Mouse (Mus musculus) thymus, postnatal 36 days (tissue): ENCODE measurements around the gene Odf2l.

ENCODE experiments used
- DNase-seq, 2 experiments: peaks; one replicate each; pipeline ENCODE4 v3.0.0; 2022; ENCODE audit warnings: mixed read lengths in 2 of 2

Odf2l gene

GRCm38 (mm10) chr3:145118254-145119001 lies at the start of gene Odf2l:
Odf2l (plus strand) TSS chr3:145118588.
- peak; percentile 97 to 98 for DNase-seq

GRCm38 (mm10) chr3:145068964-145069363 lies 49.4 kb upstream of the Odf2l start:
- no peak for DNase-seq

GRCm38 (mm10) chr3:145072339-145072738 lies 46.0 kb upstream of the Odf2l start:
- no peak for DNase-seq

GRCm38 (mm10) chr3:145078405-145078804 lies 40.0 kb upstream of the Odf2l start:
- no peak for DNase-seq

- no peak for DNase-seq
Observed at GRCm38 (mm10) chr3:145080904-145081303, 37.5 kb upstream of the Odf2l start.

- no peak for DNase-seq
Observed at GRCm38 (mm10) chr3:145083081-145083480, 35.3 kb upstream of the Odf2l start.

- DNase-seq, result no peak
Observed at GRCm38 (mm10) chr3:145086180-145086579, 32.2 kb upstream of the Odf2l start.

- no peak for DNase-seq
Observed at GRCm38 (mm10) chr3:145087857-145088598, 30.4 kb upstream of the Odf2l start.

GRCm38 (mm10) chr3:145099291-145099690 lies 19.1 kb upstream of the Odf2l start, which contains the start of gene Clca2:
Clca2 (minus strand) TSS chr3:145099443.
- no peak for DNase-seq

- DNase-seq, result no peak
Observed at GRCm38 (mm10) chr3:145101891-145102555, 16.4 kb upstream of the Odf2l start.

- no peak for DNase-seq
Observed at GRCm38 (mm10) chr3:145103321-145103720, 15.1 kb upstream of the Odf2l start.

- no peak for DNase-seq
Observed at GRCm38 (mm10) chr3:145103770-145104169, 14.6 kb upstream of the Odf2l start.

- DNase-seq, result no peak
Observed at GRCm38 (mm10) chr3:145105076-145105772, 13.2 kb upstream of the Odf2l start.

- DNase-seq, result no peak
Observed at GRCm38 (mm10) chr3:145105773-145106504, 12.4 kb upstream of the Odf2l start.

- DNase-seq, result no peak
Observed at GRCm38 (mm10) chr3:145115169-145115568, 3.2 kb upstream of the Odf2l start.

- DNase-seq, result no peak
Observed at GRCm38 (mm10) chr3:145117637-145118036, 751 bp upstream of the Odf2l start.

GRCm38 (mm10) chr3:145119002-145119358 lies 592 bp downstream of the Odf2l start:
- DNase-seq, result no peak

- DNase-seq, result no peak
Observed at GRCm38 (mm10) chr3:145119425-145119824, 1.0 kb downstream of the Odf2l start.

- no peak for DNase-seq
Observed at GRCm38 (mm10) chr3:145126618-145127017, 8.2 kb downstream of the Odf2l start.

- no peak for DNase-seq
Observed at GRCm38 (mm10) chr3:145129356-145129755, 11.0 kb downstream of the Odf2l start.

- peak; percentile 13 to 23 for DNase-seq
Observed at GRCm38 (mm10) chr3:145131210-145131868, 13.0 kb downstream of the Odf2l start.

GRCm38 (mm10) chr3:145140236-145140635 lies 21.8 kb downstream of the Odf2l start:
- DNase-seq, result no peak
